Mouse (Mus musculus) embryonic fibroblast, embryonic 13.5 days (primary cell): ENCODE results near the gene Cfap161.

ENCODE experiments used
- CTCF ChIP-seq: IDR thresholded peaks from 2 replicates; pipeline ENCODE4 v1.5.1; 2011; ENCODE audit warnings: mild to moderate bottlenecking, control low read depth, low read length, moderate library complexity, borderline replicate concordance; ENCODE audit not compliant: insufficient read depth
- POLR2A ChIP-seq: IDR thresholded peaks from 2 replicates; pipeline ENCODE4 v1.6.1; 2011; ENCODE audit warnings: low read depth, mild to moderate bottlenecking, control low read depth, low read length, moderate library complexity

DNA sequence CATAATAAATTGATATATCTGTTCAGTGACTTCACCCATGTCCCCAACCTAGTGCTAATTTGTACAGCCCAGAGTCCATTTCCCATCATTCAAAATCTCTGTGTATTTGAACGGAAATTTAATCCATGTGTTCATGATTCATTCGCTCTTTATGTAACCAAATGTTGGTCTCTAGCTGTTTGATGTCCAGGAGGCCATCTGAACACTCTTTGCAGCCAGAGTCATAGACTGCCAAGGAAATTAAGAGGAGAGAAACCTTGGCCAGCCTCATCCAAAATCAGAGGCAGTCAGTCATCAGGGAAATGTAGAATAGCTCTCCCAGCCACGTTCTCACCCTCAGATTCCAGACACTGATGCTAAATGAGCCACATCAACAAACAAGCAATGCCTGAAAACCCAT lies 31.0 kb downstream of the Cfap161 start:
- no peak for TF ChIP-seq POLR2A
- TF ChIP-seq CTCF: no peak
